Mouse (Mus musculus) left cerebral cortex, adult 11 months (tissue): ENCODE measurements around the gene Itpr2.

Source experiments
- DNase-seq: peaks from one replicate; pipeline ENCODE4 v3.0.0; 2022; ENCODE audit warnings: low spot score

The Itpr2 gene

GRCm38 (mm10) chr6:146305995-146306394 lies 196.0 kb downstream of the Itpr2 start:
- no peak for DNase-seq

- no peak for DNase-seq
These were observed 197.9 kb downstream of the Itpr2 start for GRCm38 (mm10) chr6:146304088-146304487.

GRCm38 (mm10) chr6:146303336-146303735 lies 198.7 kb downstream of the Itpr2 start:
- DNase-seq: no peak

- peak; percentile 29 for DNase-seq
These were observed 199.4 kb downstream of the Itpr2 start for GRCm38 (mm10) chr6:146302574-146303130.

- DNase-seq: no peak
These were observed 199.9 kb downstream of the Itpr2 start for GRCm38 (mm10) chr6:146302101-146302500.

- no peak for DNase-seq
These were observed 201.1 kb downstream of the Itpr2 start for GRCm38 (mm10) chr6:146300961-146301360.

- DNase-seq: no peak
These were observed 203.3 kb downstream of the Itpr2 start for GRCm38 (mm10) chr6:146298712-146299111.

- no peak for DNase-seq
These were observed 211.0 kb downstream of the Itpr2 start for GRCm38 (mm10) chr6:146291036-146291435.

GRCm38 (mm10) chr6:146289801-146290200 lies 212.2 kb downstream of the Itpr2 start:
- DNase-seq: no peak

GRCm38 (mm10) chr6:146288266-146288665 lies 213.8 kb downstream of the Itpr2 start:
- no peak for DNase-seq

GRCm38 (mm10) chr6:146284921-146285565 lies 217.0 kb downstream of the Itpr2 start:
- no peak for DNase-seq

- no peak for DNase-seq
These were observed 218.0 kb downstream of the Itpr2 start for GRCm38 (mm10) chr6:146283981-146284380.

- DNase-seq: peak; percentile 73
These were observed 219.9 kb downstream of the Itpr2 start for GRCm38 (mm10) chr6:146282061-146282659.

GRCm38 (mm10) chr6:146281176-146281899 lies 220.7 kb downstream of the Itpr2 start:
- DNase-seq: no peak

- no peak for DNase-seq
These were observed 228.8 kb downstream of the Itpr2 start for GRCm38 (mm10) chr6:146273256-146273655.

- peak; percentile 65 for DNase-seq
These were observed 229.6 kb downstream of the Itpr2 start for GRCm38 (mm10) chr6:146272253-146273036.

GRCm38 (mm10) chr6:146270776-146271533 lies 231.1 kb downstream of the Itpr2 start:
- DNase-seq: peak; percentile 79

GRCm38 (mm10) chr6:146270162-146270561 lies 231.9 kb downstream of the Itpr2 start:
- no peak for DNase-seq

GRCm38 (mm10) chr6:146269291-146269690 lies 232.7 kb downstream of the Itpr2 start:
- no peak for DNase-seq

- DNase-seq: no peak
These were observed 241.2 kb downstream of the Itpr2 start for GRCm38 (mm10) chr6:146260674-146261376.

GRCm38 (mm10) chr6:146258751-146259150 lies 243.3 kb downstream of the Itpr2 start:
- DNase-seq: no peak
